Mouse (Mus musculus): ENCODE data around the gene Ddc.

DNA sequence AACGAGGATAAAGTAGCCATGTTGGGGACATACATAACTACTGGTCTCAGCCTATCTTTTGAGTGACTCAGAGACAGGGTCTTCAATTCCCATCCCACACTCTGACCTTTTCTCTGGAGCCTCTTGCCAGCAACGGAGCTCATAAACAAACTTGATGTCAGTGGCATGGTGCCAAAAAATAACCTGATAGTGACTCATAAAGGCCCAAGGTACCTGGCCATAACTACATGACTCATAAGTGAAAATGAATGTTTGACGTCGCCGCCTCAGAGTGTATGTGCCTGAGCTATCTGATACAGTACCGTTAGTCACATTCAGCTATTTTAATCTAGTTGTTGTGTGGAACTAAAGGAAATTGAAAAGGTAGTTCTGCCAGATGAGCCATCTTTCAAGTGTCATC is 72.3 kb downstream of the Ddc start:
- no peak for TF ChIP-seq POLR2A (IDR thresholded peaks at IDR 0.05; ENCODE audit: insufficient read depth, low read depth, low read length)
- no peak for TF ChIP-seq EP300 (IDR thresholded peaks at IDR 0.05; ENCODE audit: insufficient read depth, low read depth, low read length)
